Comparison of ENCODE assay signal across 18 mouse cellular contexts in genomic region chr5:91949441-91949840, GRCm38 (mm10). TPM values are rescaled to one million over a fixed set of nuclear protein-coding genes. Genes with fewer than 3 reads are reported as not detected.
"Had no signal": no experiment of that assay in that cellular context is flagged by ENCODE, and none has a peak within 500 bp of the region (broad histone marks: within the 10 kb centered on the region; RNA-seq: fewer than 3 reads in every experiment).

No protein-coding gene starts in this region.

- H3K27ac ChIP-seq: lung, embryonic 15.5 days; macrophage; midbrain, embryonic 13.5 days; midbrain, embryonic 15.5 days; neural tube, embryonic 12.5 days; stomach, embryonic 15.5 days; stomach, postnatal 0 days had no signal

- H3K4me1 ChIP-seq: lung, embryonic 15.5 days; midbrain, embryonic 13.5 days; midbrain, embryonic 15.5 days; neural tube, embryonic 12.5 days; stomach, embryonic 15.5 days had no signal

- DNase-seq: lung, adult 2 months; lung, postnatal 14 days; lung, postnatal 36 days; right cerebral cortex, postnatal 14 days; thymus, adult 2 months; thymus, postnatal 25 days; thymus, postnatal 4 days had no signal

- H3K4me3 ChIP-seq: lung, embryonic 15.5 days; megakaryocyte, embryonic 14.5 days; midbrain, embryonic 13.5 days; midbrain, embryonic 15.5 days; neural tube, embryonic 12.5 days; stomach, embryonic 15.5 days had no signal

- H3K9ac ChIP-seq: lung, embryonic 15.5 days; midbrain, embryonic 13.5 days; midbrain, embryonic 15.5 days; neural tube, embryonic 12.5 days; stomach, embryonic 15.5 days had no signal

- H3K9me3 ChIP-seq: lung, embryonic 15.5 days; midbrain, embryonic 13.5 days; midbrain, embryonic 15.5 days; neural tube, embryonic 12.5 days; stomach, embryonic 15.5 days had no signal

RNA-seq across cellular contexts. Expression of gene Odaph, which starts 37.8 kb away (rescaled TPM):
- total RNA-seq: neutrophil, adult 5-6 weeks had no signal
- polyA plus RNA-seq: lung, adult 2 months; lung, embryonic 15.5 days; macrophage; midbrain, embryonic 11.5 days; midbrain, embryonic 13.5 days; midbrain, embryonic 15.5 days; neural tube, embryonic 12.5 days; thymus, adult 2 months; urinary bladder, adult 2 months had no signal
